Mouse (Mus musculus) kidney, postnatal 0 days (tissue): ENCODE measurements at regions not wholly inside any gene's neighbourhood (a gene's known extent, or its start where the extent isn't known, plus 50 kb on each side); places are given as distances from the start of the nearest gene placed in this dataset.

ENCODE experiments used
- ATAC-seq: fragments of 200-750 bp; cut with Nextera tagmentation; replicated peaks from 2 replicates; pipeline ENCODE4 v1.8.0; 2017; ENCODE audit warnings: low read depth, moderate number of reproducible peaks, moderate TSS enrichment, moderate library complexity; ENCODE audit not compliant: low FRiP score
- DNase-seq: peaks from one replicate; pipeline ENCODE4 v3.0.0-alpha.2; 2016; ENCODE audit warnings: low spot score
- H3K27ac ChIP-seq: fragments of 300-500 bp; sonication (generic); 2 replicates; pipeline ENCODE4 v1.5.1; 2014; ENCODE audit warnings: mild to moderate bottlenecking
- H3K27me3 ChIP-seq: fragments of 300-500 bp; sonication (generic); 2 replicates; pipeline ENCODE4 v1.6.1; 2014; ENCODE audit warnings: low read length, mixed read lengths; ENCODE audit not compliant: insufficient read depth
- H3K36me3 ChIP-seq: fragments of 300-500 bp; sonication (generic); 2 replicates; pipeline ENCODE4 v1.6.1; 2014; ENCODE audit warnings: low read length, mixed read lengths; ENCODE audit not compliant: insufficient read depth
- H3K4me1 ChIP-seq: fragments of 300-500 bp; sonication (generic); replicated peaks from 2 replicates; pipeline ENCODE4 v1.6.1; 2014; ENCODE audit warnings: antibody characterized with exemption, low read length, mixed read lengths; ENCODE audit not compliant: insufficient read depth
- H3K4me2 ChIP-seq: fragments of 300-500 bp; sonication (generic); 2 replicates; pipeline ENCODE4 v1.6.1; 2014; ENCODE audit warnings: mild to moderate bottlenecking, low read length, moderate library complexity, mixed read lengths
- H3K4me3 ChIP-seq: fragments of 300-500 bp; sonication (generic); replicated peaks from 2 replicates; pipeline ENCODE4 v1.5.1; 2014; ENCODE audit warnings: low read depth, low read length
- H3K9ac ChIP-seq: fragments of 300-500 bp; sonication (generic); 2 replicates; pipeline ENCODE4 v1.6.1; 2014; ENCODE audit warnings: low read depth, low read length
- H3K9me3 ChIP-seq: fragments of 300-500 bp; sonication (generic); replicated peaks from 2 replicates; pipeline ENCODE4 v1.6.1; 2016; ENCODE audit warnings: low read length, inconsistent platforms, mixed read lengths
- CTCF ChIP-seq: IDR thresholded peaks from 2 replicates; pipeline ENCODE4 v1.5.1; 2016; ENCODE audit warnings: antibody characterized with exemption, low read depth, mild to moderate bottlenecking, moderate library complexity
- WGBS: fragments of 180-500 bp; shearing (Covaris S2); extraction: QIAGEN DNeasy Blood & Tissue Kit; methylation state at CpG from one replicate; pipeline ENCODE4 v1.1.7; 2014; 5-methylcytosine and 5-hydroxymethylcytosine counted together

- Histone ChIP-seq H3K9me3 (no peaks in the 10 kb centered on the region), H3K4me1 (no peaks in the 10 kb centered on the region), H3K4me3 (no peak overlapping the region), H3K27me3 (no peaks in the 10 kb centered on the region), H3K9ac (no peak overlapping the region), H3K36me3 (no peaks in the 10 kb centered on the region), H3K4me2 (no peak overlapping the region), H3K27ac (no peak overlapping the region)
- no peak; the same call in 1 of the 2 replicates for ATAC-seq
- peak; percentile 65 for TF ChIP-seq CTCF
- 7% methylated on average over 3 of the region's 3 CpGs for WGBS
- peak; percentile 55 for DNase-seq
These were observed 55.9 kb upstream of the Ddx3x start for GRCm38 (mm10) chrX:13224902-13225301.

- no peak overlapping the region for H3K4me2 ChIP-seq
- WGBS: 73% methylated on average over 3 of the region's 3 CpGs
- H3K9me3 ChIP-seq: no peaks in the 10 kb centered on the region
- DNase-seq (no peak), ATAC-seq (no peak)
- H3K27ac ChIP-seq: no peak overlapping the region
- no peaks in the 10 kb centered on the region for H3K36me3 ChIP-seq
- TF ChIP-seq CTCF: no peak
- H3K4me1 ChIP-seq: no peaks in the 10 kb centered on the region
- no peak overlapping the region for H3K4me3 ChIP-seq
- no peak overlapping the region for H3K9ac ChIP-seq
- no peaks in the 10 kb centered on the region for H3K27me3 ChIP-seq
These were observed 54.3 kb upstream of the Ddx3x start for GRCm38 (mm10) chrX:13226429-13226828.

- Histone ChIP-seq H3K9me3 (no peaks in the 10 kb centered on the region), H3K4me2 (peak overlapping the region; percentile 52), H3K27ac (peak overlapping the region; percentile 78), H3K4me1 (no peaks in the 10 kb centered on the region), H3K27me3 (no peaks in the 10 kb centered on the region), H3K4me3 (peak overlapping the region; percentile 32), H3K9ac (0 out of 2 replicates have a peak overlapping the region, but pooled peaks have one; percentile 35), H3K36me3 (no peaks in the 10 kb centered on the region)
- TF ChIP-seq CTCF: peak; percentile 73
- ATAC-seq (peak; percentile 15; the same call in 1 of the 2 replicates), DNase-seq (peak; percentile 63)
- whole genome bisulfite sequencing: 29% methylated on average over 8 of the region's 8 CpGs
These were observed 50.7 kb upstream of the Ddx3x start for GRCm38 (mm10) chrX:13229891-13230614.

DNA sequence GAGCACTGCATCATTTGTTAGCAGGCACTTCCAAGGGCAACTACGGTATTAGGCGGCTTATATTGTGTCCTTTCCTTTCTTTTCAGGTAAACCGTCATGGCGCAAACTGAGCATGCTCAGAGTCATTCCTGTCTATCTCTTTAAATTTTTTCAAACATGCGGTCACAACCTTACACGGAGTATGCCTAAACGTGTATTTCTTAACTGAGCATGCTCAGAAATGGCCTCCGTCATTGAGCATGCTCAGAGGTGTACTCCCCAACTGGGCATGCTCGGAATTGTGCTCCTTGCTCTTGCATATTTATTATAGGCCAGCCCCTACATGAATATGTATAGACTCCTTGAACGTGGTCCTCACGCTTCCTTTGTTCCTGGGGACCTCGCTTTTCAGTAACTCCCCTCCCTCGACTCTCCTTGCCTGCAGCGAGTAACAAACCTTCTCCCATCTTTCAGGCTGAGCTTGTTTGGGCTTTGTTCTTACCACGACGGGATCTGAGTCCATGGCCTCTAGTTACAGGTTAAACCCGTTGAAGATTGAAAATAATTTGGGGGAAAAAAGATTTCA is 50.1 kb upstream of the Ddx3x start:
- H3K4me2 ChIP-seq: peak overlapping the region; percentile 52
- H3K27me3 ChIP-seq: no peaks in the 10 kb centered on the region
- H3K4me1 ChIP-seq: no peaks in the 10 kb centered on the region
- H3K9me3 ChIP-seq: no peaks in the 10 kb centered on the region
- H3K27ac ChIP-seq: peak overlapping the region; percentile 78
- ATAC-seq (peak; percentile 98), DNase-seq (peak; percentile 92)
- 0 out of 2 replicates have a peak overlapping the region, but pooled peaks have one; percentile 35 for H3K9ac ChIP-seq
- 15% methylated on average over 17 of the region's 17 CpGs for WGBS
- peak overlapping the region; percentile 32 for H3K4me3 ChIP-seq
- peak; percentile 11; the same call in 1 of the 2 replicates for TF ChIP-seq CTCF
- H3K36me3 ChIP-seq: no peaks in the 10 kb centered on the region
